8 mouse cellular contexts compared by ENCODE assay signal in genomic region chr9:107612191-107612944, GRCm38 (mm10). TPM values are rescaled to one million over a fixed set of nuclear protein-coding genes. Genes with fewer than 3 reads are reported as not detected.
DNase-seq lines count a peak whose midpoint lies in the region; ATAC-seq and TF ChIP-seq lines count a peak whose summit lies in the region.

No protein-coding gene starts in this region.

- TF ChIP-seq CTCF in cortical plate, adult 2 months (IDR thresholded peaks at IDR 0.05; ENCODE audit: extremely low read depth, insufficient read depth, low read length), result peak; percentile 62

- peak; percentile 95 to 97 for DNase-seq in gastrocnemius, adult 8-10 months (ENCODE audit: low spot score in 2 of 2)
- peak; percentile 97 for DNase-seq in induced T-regulatory cell, adult 2 months (ENCODE audit: low read depth)
- peak; percentile 97 to 99 for DNase-seq in left cerebral cortex, postnatal 10 days (ENCODE audit: extremely low spot score in 1 of 2, low spot score in 2 of 2)
- DNase-seq in right cerebral cortex, postnatal 25 days, result peak; percentile 99
- DNase-seq in urinary bladder, postnatal 4 days (ENCODE audit: low spot score in 2 of 2), result peak; percentile 97 to 99

- peak overlapping the region; percentile 11; the same call in 1 of the 2 replicates for H3K4me3 ChIP-seq in cortical plate, adult 2 months (ENCODE audit: insufficient read depth, low read length)

- intact Hi-C loops in left cerebral cortex, postnatal 10 days (cut with DNase I), result no loop called here

- H3K4me1 ChIP-seq in cortical plate, adult 2 months (ENCODE audit: control insufficient read depth, insufficient read depth, low read length), result 0 out of 2 replicates have a peak, but pooled peaks cover 5% of the 10 kb centered on the region

- ATAC-seq in activated CD4-positive, CD25-positive, alpha-beta regulatory T cell, adult 4 months, result peak; percentile 87
- peak; percentile 88 for ATAC-seq in megakaryocyte-erythroid progenitor cell, adult 5-6 weeks (replicated peaks; ENCODE audit: low FRiP score, low TSS enrichment, poor library complexity, severe bottlenecking)

- peak; percentile 85; the same call in 1 of the 2 replicates for TF ChIP-seq POLR2A in cortical plate, adult 2 months (IDR thresholded peaks at IDR 0.05; ENCODE audit: extremely low read depth, insufficient read depth, low read length)

- H3K27ac ChIP-seq in cortical plate, adult 2 months (ENCODE audit: insufficient read depth, low read length), result peak overlapping the region; percentile 97

RNA-seq across cellular contexts. Expression of gene Sema3b, which starts 3.3 kb away (rescaled TPM):
- not detected for polyA plus RNA-seq in activated CD4-positive, CD25-positive, alpha-beta regulatory T cell, adult 4 months (2017; shearing (Covaris generic))
- polyA plus RNA-seq in cortical plate, adult 2 months (2012; rRNA removed), result 2.4 and 4.3 TPM in 2 replicates
- total RNA-seq in gastrocnemius, adult 8-10 months (2022), result 10 to 100 TPM in 2 of 4 experiments, 1 to 10 TPM in 2; 8.7 to 12.4 (median 10.1) TPM
- 1 to 10 TPM; 2.7 to 2.9 TPM for total RNA-seq in left cerebral cortex, postnatal 10 days (2021)
- total RNA-seq in megakaryocyte-erythroid progenitor cell, adult 5-6 weeks (2014; fragmentation: Nextera tagmentation), result 0.50 TPM in 1 of 2 replicates, not detected in the other
- total RNA-seq in megakaryocyte-erythroid progenitor cell, adult 5-6 weeks (2017), result not detected in 2 replicates

RNA-seq across cellular contexts. Expression of gene Gnai2, which starts 22.8 kb away (rescaled TPM):
- polyA plus RNA-seq in activated CD4-positive, CD25-positive, alpha-beta regulatory T cell, adult 4 months (2017; shearing (Covaris generic)), result 100 to 1,000 TPM; 176 to 181 TPM
- polyA plus RNA-seq in cortical plate, adult 2 months (2012; rRNA removed), result 283 and 286 TPM in 2 replicates
- total RNA-seq in gastrocnemius, adult 8-10 months (2022), result 10 to 100 TPM; 62.4 to 78.5 (median 71.2) TPM
- total RNA-seq in left cerebral cortex, postnatal 10 days (2021), result 100 to 1,000 TPM; 229 to 244 TPM
- 204 and 225 TPM in 2 replicates for total RNA-seq in megakaryocyte-erythroid progenitor cell, adult 5-6 weeks (2014; fragmentation: Nextera tagmentation)
- total RNA-seq in megakaryocyte-erythroid progenitor cell, adult 5-6 weeks (2017), result 215 and 228 TPM in 2 replicates

RNA-seq across cellular contexts. Expression of gene Ifrd2, which starts 24.9 kb away (rescaled TPM):
- polyA plus RNA-seq in activated CD4-positive, CD25-positive, alpha-beta regulatory T cell, adult 4 months (2017; shearing (Covaris generic)), result 10 to 100 TPM; 28.7 to 33.8 TPM
- 16.3 and 18.6 TPM in 2 replicates for polyA plus RNA-seq in cortical plate, adult 2 months (2012; rRNA removed)
- 10 to 100 TPM; 51.3 to 56.2 (median 54.0) TPM for total RNA-seq in gastrocnemius, adult 8-10 months (2022)
- 10 to 100 TPM; 10.1 to 12.5 TPM for total RNA-seq in left cerebral cortex, postnatal 10 days (2021)
- 226 and 251 TPM in 2 replicates for total RNA-seq in megakaryocyte-erythroid progenitor cell, adult 5-6 weeks (2014; fragmentation: Nextera tagmentation)
- total RNA-seq in megakaryocyte-erythroid progenitor cell, adult 5-6 weeks (2017), result 103 and 192 TPM in 2 replicates

RNA-seq across cellular contexts. Expression of gene Hyal3, which starts 31.8 kb away (rescaled TPM):
- under 1 TPM; 0.25 to 0.90 TPM for polyA plus RNA-seq in activated CD4-positive, CD25-positive, alpha-beta regulatory T cell, adult 4 months (2017; shearing (Covaris generic))
- 0.44 and 0.48 TPM in 2 replicates for polyA plus RNA-seq in cortical plate, adult 2 months (2012; rRNA removed)
- total RNA-seq in gastrocnemius, adult 8-10 months (2022), result under 1 TPM in 2 of 4 experiments, not detected in 2; 0.24 to 0.56 TPM
- total RNA-seq in left cerebral cortex, postnatal 10 days (2021), result 1 to 10 TPM in 1 of 2 experiments, under 1 TPM in 1; 0.99 to 1.4 TPM
- total RNA-seq in megakaryocyte-erythroid progenitor cell, adult 5-6 weeks (2014; fragmentation: Nextera tagmentation), result 5.1 and 9.4 TPM in 2 replicates
- total RNA-seq in megakaryocyte-erythroid progenitor cell, adult 5-6 weeks (2017), result 0.61 and 3.3 TPM in 2 replicates

RNA-seq across cellular contexts. Expression of gene Naa80, which starts 33.7 kb away (rescaled TPM):
- polyA plus RNA-seq in activated CD4-positive, CD25-positive, alpha-beta regulatory T cell, adult 4 months (2017; shearing (Covaris generic)), result 10 to 100 TPM; 16.6 to 21.7 TPM
- 13.8 and 13.9 TPM in 2 replicates for polyA plus RNA-seq in cortical plate, adult 2 months (2012; rRNA removed)
- 10 to 100 TPM; 12.1 to 16.8 (median 15.5) TPM for total RNA-seq in gastrocnemius, adult 8-10 months (2022)
- total RNA-seq in left cerebral cortex, postnatal 10 days (2021), result 1 to 10 TPM; 9.3 to 9.8 TPM
- total RNA-seq in megakaryocyte-erythroid progenitor cell, adult 5-6 weeks (2014; fragmentation: Nextera tagmentation), result 46.2 and 49.0 TPM in 2 replicates
- total RNA-seq in megakaryocyte-erythroid progenitor cell, adult 5-6 weeks (2017), result 15.8 and 25.8 TPM in 2 replicates

Comparison
In these comparisons a context has a peak if more than half of its experiments do, and no peak if none do; other contexts are left out.
1. Peak in every context shown above with its lines: DNase-seq, ATAC-seq, H3K4me3 ChIP-seq and H3K27ac ChIP-seq.